ENCODE assay signal across 27 mouse cellular contexts in genomic region chr10:68323167-68323566, GRCm38 (mm10).
"Had no signal": no experiment of that assay in that cellular context is flagged by ENCODE, and none has a peak within 500 bp of the region (broad histone marks: within the 10 kb centered on the region; RNA-seq: fewer than 3 reads in every experiment).

No protein-coding gene starts in this region.

- H3K4me2 ChIP-seq: embryonic facial prominence, embryonic 12.5 days; embryonic facial prominence, embryonic 13.5 days; forebrain, embryonic 12.5 days; forebrain, embryonic 13.5 days; forebrain, embryonic 15.5 days had no signal

- H3K4me1 ChIP-seq: forebrain, embryonic 12.5 days; forebrain, embryonic 13.5 days; forebrain, embryonic 15.5 days had no signal

- H3K36me3 ChIP-seq: embryonic facial prominence, embryonic 10.5 days; embryonic facial prominence, embryonic 12.5 days; embryonic facial prominence, embryonic 13.5 days; embryonic facial prominence, embryonic 15.5 days; forebrain, embryonic 10.5 days; forebrain, embryonic 12.5 days; forebrain, embryonic 15.5 days had no signal

- H3K4me3 ChIP-seq: embryonic facial prominence, embryonic 10.5 days; embryonic facial prominence, embryonic 12.5 days; embryonic facial prominence, embryonic 13.5 days; embryonic facial prominence, embryonic 15.5 days; erythroblast, embryonic 14.5 days; forebrain, embryonic 10.5 days; forebrain, embryonic 12.5 days; forebrain, embryonic 13.5 days; forebrain, embryonic 15.5 days had no signal

- DNase-seq: cerebellum, adult 18-20 months; cerebellum, adult 2 months; cerebellum, adult 8-10 months; cerebellum, adult 9-10 months; cerebellum, adult 9-11 months; cerebellum, postnatal 10 days; cerebellum, postnatal 14 days; cerebellum, postnatal 25 days; cerebellum, postnatal 36 days; embryo, embryonic 11 days; forebrain, postnatal 0 days; gastrocnemius, adult 2 months; gastrocnemius, postnatal 10 days; gastrocnemius, postnatal 14 days; gastrocnemius, postnatal 25 days; gastrocnemius, postnatal 36 days had no signal

- H3K9ac ChIP-seq: embryonic facial prominence, embryonic 12.5 days; embryonic facial prominence, embryonic 13.5 days; embryonic facial prominence, embryonic 15.5 days; forebrain, embryonic 12.5 days; forebrain, embryonic 13.5 days; forebrain, embryonic 15.5 days; forebrain, postnatal 0 days had no signal

- H3K27ac ChIP-seq: embryonic facial prominence, embryonic 10.5 days; embryonic facial prominence, embryonic 12.5 days; embryonic facial prominence, embryonic 13.5 days; embryonic facial prominence, embryonic 15.5 days; forebrain, embryonic 10.5 days; forebrain, embryonic 12.5 days; forebrain, embryonic 13.5 days; forebrain, embryonic 15.5 days; gastrocnemius, adult 2 months had no signal

- H3K9me3 ChIP-seq: embryonic facial prominence, embryonic 10.5 days; embryonic facial prominence, embryonic 12.5 days; embryonic facial prominence, embryonic 13.5 days; embryonic facial prominence, embryonic 15.5 days; forebrain, embryonic 10.5 days; forebrain, embryonic 12.5 days; forebrain, embryonic 13.5 days; forebrain, embryonic 15.5 days had no signal

- ATAC-seq: forebrain, embryonic 13.5 days; forebrain, embryonic 14.5 days; forebrain, embryonic 15.5 days; forebrain, embryonic 16.5 days; forebrain, postnatal 0 days had no signal

- H3K27me3 ChIP-seq: embryonic facial prominence, embryonic 12.5 days; embryonic facial prominence, embryonic 13.5 days; embryonic facial prominence, embryonic 15.5 days; forebrain, embryonic 12.5 days; forebrain, embryonic 13.5 days; forebrain, embryonic 15.5 days had no signal
